Mouse (Mus musculus) pancreas, adult 10 weeks (tissue): Measurements from ENCODE around the gene Gm3543. TPM values are rescaled to one million over a fixed set of nuclear protein-coding genes. Genes with fewer than 3 reads are reported as not detected.

Experiments
- polyA plus RNA-seq: library from polyadenylated mRNA; stranded (reverse); fragments of 350-450 nt; fragmentation: Illumina TruSeq; extraction: RNeasy Lipid Tissue Mini Kit (QIAGEN cat#74804); gene quantifications from one replicate; pipeline ENCODE4 v1.2.3, GENCODE M21; 2015; ENCODE audit warnings: low read depth, low replicate concordance; ENCODE audit not compliant: insufficient read depth

Gm3543 gene
- not detected for polyA plus RNA-seq

GRCm38 (mm10) chr14:41983225-41983624 is at the start of gene Gm3543:
Gene Gm3543 (minus strand): TSS chr14:41983325.

DNA sequence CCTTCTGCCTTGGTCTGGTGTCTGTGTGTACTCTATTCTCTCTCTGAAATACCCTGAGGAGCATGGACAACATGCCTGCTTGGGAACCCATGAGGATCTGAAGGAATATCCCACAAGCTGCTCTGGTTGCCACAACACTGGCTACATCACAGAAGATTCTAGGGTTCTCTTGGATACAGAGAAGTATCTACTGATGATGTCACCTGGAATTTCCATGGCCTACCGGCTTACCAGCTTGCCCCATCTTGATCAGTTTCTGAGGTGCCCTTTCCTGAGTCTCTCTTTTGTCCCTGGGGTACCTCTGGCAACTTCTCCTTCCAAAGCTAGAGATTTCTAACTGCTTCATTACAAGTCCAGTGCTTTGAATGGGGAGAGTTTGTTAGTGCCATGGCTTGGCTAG is 15.3 kb downstream of the Gm3543 start, which contains the start of gene Gm6401:
Gm6401 (minus strand) TSS at position 101 of the 400 bp plus-strand sequence.

DNA sequence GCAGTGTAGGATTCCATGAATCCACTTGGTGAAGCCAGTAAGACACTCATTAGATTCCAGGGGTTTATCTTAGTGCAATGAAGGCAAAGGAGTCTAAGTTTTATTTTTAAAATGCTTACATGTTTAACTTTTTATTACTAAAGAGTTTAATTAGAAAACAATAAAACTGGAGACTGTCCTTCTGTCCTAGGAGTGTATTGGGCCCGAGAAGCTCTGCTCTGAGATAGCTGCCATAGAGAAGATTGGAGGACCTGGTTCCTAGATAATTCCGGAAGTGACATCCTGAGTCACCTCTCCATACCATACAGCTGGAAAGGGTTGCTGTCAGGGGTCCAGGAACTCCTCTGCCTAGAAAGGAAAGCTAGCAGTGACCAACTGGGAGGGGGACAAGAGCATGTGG is 39.4 kb downstream of the Gm3543 start, which contains the start of gene 1700024B05Rik:
1700024B05Rik (plus strand) TSS at position 301 of the 400 bp plus-strand sequence.

Other genes with a start within 250 kb of the Gm3543 start
- not detected for gene Gm7929, start 232.7 kb downstream of the Gm3543 start, polyA plus RNA-seq
- not detected for gene Gm47189, start 210.9 kb downstream of the Gm3543 start, polyA plus RNA-seq
- gene Gm7980, start 76.0 kb downstream of the Gm3543 start, polyA plus RNA-seq, result not detected
- not detected for gene 1700049E17Rik1, start 58.4 kb downstream of the Gm3543 start, polyA plus RNA-seq
- gene 1700024B05Rik, start 39.3 kb downstream of the Gm3543 start, polyA plus RNA-seq, result not detected
- gene Gm6401, start 15.4 kb downstream of the Gm3543 start, polyA plus RNA-seq, result not detected
- gene Gm7951, start 134.0 kb upstream of the Gm3543 start, polyA plus RNA-seq, result not detected
- not detected for gene Gm17027, start 179.3 kb upstream of the Gm3543 start, polyA plus RNA-seq
- gene Gm3573, start 207.5 kb upstream of the Gm3543 start, polyA plus RNA-seq, result not detected